Mouse (Mus musculus): ENCODE results near the gene Zbtb3.

GRCm38 (mm10) chr19:8798947-8799315 lies 3.4 kb upstream of the Zbtb3 start:
- no peak for TF ChIP-seq POLR2A (IDR thresholded peaks at IDR 0.05; ENCODE audit: borderline replicate concordance, control insufficient read depth, low read depth, low read length)
- TF ChIP-seq CTCF (IDR thresholded peaks at IDR 0.05; ENCODE audit: control insufficient read depth, insufficient read depth, low read length): no peak

Data from bone marrow, adult 2 months (tissue).